Mouse (Mus musculus): Measurements from ENCODE around the gene Nyx.

DNA sequence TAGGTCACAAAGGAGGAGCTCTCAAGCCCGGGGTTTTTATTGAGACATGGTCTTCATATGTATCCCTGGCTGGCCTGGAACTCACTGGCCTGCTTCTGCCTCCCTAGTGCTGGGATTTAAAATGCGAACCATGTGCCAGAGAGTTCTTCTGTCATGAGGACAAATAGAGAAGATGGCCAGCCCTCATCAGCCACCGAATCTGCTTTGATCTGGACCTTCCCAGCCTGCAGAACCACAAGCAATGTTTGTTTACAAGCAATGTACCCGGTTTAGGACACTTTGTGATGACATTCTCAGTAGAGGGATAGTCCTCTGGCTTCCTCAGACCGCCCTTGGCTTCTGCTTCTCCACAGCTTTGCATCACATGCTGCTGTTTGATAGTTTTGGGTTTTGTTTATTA, 12.4 kb downstream of the Nyx start:
- TF ChIP-seq CTCF (IDR thresholded peaks at IDR 0.05; ENCODE audit: low read depth): no peak
- no peak for TF ChIP-seq EP300 (IDR thresholded peaks at IDR 0.05; ENCODE audit: low read depth)
